Mouse (Mus musculus) kidney, adult 2 months (tissue): ENCODE data around the gene Cep128. TPM values are rescaled to one million over a fixed set of nuclear protein-coding genes. Genes with fewer than 3 reads are reported as not detected.

ENCODE experiments used
- DNase-seq: peaks from one replicate; pipeline ENCODE4 v3.0.0; 2021
- H3K27ac ChIP-seq: fragments of 200-500 bp; 2 replicates; pipeline ENCODE4 v1.5.1; 2012; ENCODE audit warnings: low read depth, low read length, control low read depth, inconsistent platforms; ENCODE audit not compliant: insufficient read depth
- H3K27me3 ChIP-seq: fragments of 200-500 bp; replicated peaks from 2 replicates; pipeline ENCODE4 v1.6.1; 2012; ENCODE audit warnings: mild to moderate bottlenecking, moderate library complexity, low read length, inconsistent platforms; ENCODE audit not compliant: control insufficient read depth, insufficient read depth
- H3K36me3 ChIP-seq: fragments of 200-500 bp; 2 replicates; pipeline ENCODE4 v1.6.1; 2012; ENCODE audit warnings: mild to moderate bottlenecking, moderate library complexity, low read length, inconsistent platforms; ENCODE audit not compliant: control insufficient read depth, insufficient read depth
- H3K4me1 ChIP-seq: fragments of 200-500 bp; 2 replicates; pipeline ENCODE4 v1.6.1; 2011; ENCODE audit warnings: low read length; ENCODE audit not compliant: control insufficient read depth, insufficient read depth
- H3K4me3 ChIP-seq: fragments of 200-500 bp; 2 replicates; pipeline ENCODE4 v1.5.1; 2011; ENCODE audit warnings: mild to moderate bottlenecking, low read depth, low read length, control low read depth; ENCODE audit not compliant: insufficient read depth
- CTCF ChIP-seq: fragments of 200-500 bp; conservative IDR thresholded peaks from 2 replicates; pipeline ENCODE4 v1.5.1; 2011; ENCODE audit warnings: low read depth, mild to moderate bottlenecking, control low read depth, low read length, moderate library complexity, mixed read lengths; ENCODE audit not compliant: insufficient read depth, insufficient read length
- POLR2A ChIP-seq: fragments of 200-500 bp; IDR thresholded peaks from one replicate; pipeline ENCODE4 v1.6.1; 2011; ENCODE audit warnings: low read depth, low read length, control low read depth
- WGBS: fragments of 180-500 bp; shearing (Covaris S2); methylation state at CpG from one replicate; pipeline ENCODE4 v1.1.7; 2018; 5-methylcytosine and 5-hydroxymethylcytosine counted together
- polyA plus RNA-seq: library from polyadenylated mRNA; depleted of rRNA; stranded (reverse); fragments of >200 nt; gene quantifications from 2 replicates; pipeline ENCODE4 v1.2.3, GENCODE M21; 2012

Gene Cep128
- polyA plus RNA-seq, 1 experiment = 1.6 TPM

DNA sequence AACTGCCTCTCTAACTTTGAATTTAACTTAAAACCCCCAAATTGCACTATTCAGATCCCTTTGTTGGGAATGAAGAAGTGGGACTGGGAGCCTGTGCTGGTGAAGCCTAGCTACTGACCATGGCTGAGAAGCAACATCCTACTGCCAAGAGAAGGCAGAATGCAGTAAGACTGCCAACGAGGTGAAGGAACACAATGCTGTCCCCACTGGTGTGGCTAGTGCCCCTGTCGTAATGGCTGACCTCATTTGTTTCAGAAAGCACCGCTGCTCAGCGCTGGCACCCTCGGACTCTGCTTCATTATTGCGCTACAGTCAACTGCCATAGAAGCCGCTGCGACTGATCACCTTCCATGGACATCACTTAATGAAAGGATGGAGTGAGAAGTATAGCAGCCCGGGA, 298.2 kb downstream of the Cep128 start:
- no peak for DNase-seq

DNA sequence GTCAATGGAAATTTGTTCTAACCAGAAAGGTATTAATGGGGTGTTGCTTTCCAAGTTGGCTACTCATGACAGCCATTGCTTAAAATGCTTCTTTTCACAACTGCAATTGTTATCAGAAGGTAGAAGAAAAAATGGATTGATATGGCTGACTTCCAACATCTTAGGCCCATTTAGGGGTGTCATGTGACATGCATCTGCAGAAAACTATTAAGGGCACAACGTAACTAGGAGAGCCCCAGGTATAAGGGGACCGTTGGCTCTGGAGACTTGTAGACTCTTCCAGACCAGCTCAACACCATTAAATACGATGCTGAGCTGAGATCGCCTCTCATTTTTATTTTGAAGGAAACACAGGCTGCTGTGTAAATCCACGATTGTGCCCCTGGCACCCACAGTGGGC, 308.6 kb downstream of the Cep128 start:
- no peaks in the 10 kb centered on the region for H3K27me3 ChIP-seq
- WGBS = 92% methylated on average over 5 of the region's 5 CpGs
- no peak overlapping the region for H3K4me3 ChIP-seq

More for the DNA sequence above, 298.2 kb downstream of the Cep128 start:
- Histone ChIP-seq H3K4me1 (no peaks in the 10 kb centered on the region), H3K27me3 (no peaks in the 10 kb centered on the region), H3K4me3 (no peak overlapping the region), H3K36me3 (no peaks in the 10 kb centered on the region), H3K27ac (no peak overlapping the region)
- no peak for TF ChIP-seq POLR2A
- no peak for TF ChIP-seq CTCF
- 88% methylated on average over 9 of the region's 9 CpGs for WGBS

DNA sequence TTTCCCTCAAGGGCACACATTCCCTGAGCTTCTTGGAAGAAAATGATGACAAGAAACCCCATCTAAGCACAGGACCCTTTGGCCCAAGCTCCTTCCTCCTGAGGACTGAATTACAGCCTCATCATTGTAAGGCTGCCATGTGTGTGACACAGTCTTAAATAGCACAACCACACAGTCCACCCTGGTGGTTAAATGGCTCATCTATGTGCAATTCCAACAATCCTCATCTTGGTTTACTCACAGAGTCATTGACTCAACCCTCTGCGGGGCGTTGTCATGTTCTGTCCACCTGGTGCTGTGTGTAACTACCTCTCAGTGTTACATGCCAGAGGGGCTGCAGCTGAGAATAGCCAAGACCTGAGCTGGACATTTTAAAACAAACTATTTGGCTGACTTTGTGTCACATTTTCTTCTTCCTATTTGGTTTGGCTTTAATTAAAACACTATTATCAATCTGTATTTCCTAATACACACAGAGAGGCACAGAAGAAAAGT, 313.6 kb downstream of the Cep128 start:
- TF ChIP-seq CTCF (no peak), POLR2A (no peak)
- Histone ChIP-seq H3K36me3 (no peaks in the 10 kb centered on the region), H3K4me1 (no peaks in the 10 kb centered on the region), H3K4me3 (no peak overlapping the region), H3K27ac (no peak overlapping the region), H3K27me3 (no peaks in the 10 kb centered on the region)
- 93% methylated on average over 2 of the region's 2 CpGs for WGBS
- no peak for DNase-seq

More for the DNA sequence above, 308.6 kb downstream of the Cep128 start:
- Histone ChIP-seq H3K27ac (no peak overlapping the region), H3K4me1 (no peaks in the 10 kb centered on the region), H3K36me3 (no peaks in the 10 kb centered on the region)
- DNase-seq = no peak
- TF ChIP-seq CTCF (no peak), POLR2A (no peak)

- no peak for TF ChIP-seq CTCF
- TF ChIP-seq POLR2A = no peak
- H3K4me3 ChIP-seq = no peak overlapping the region
- no peaks in the 10 kb centered on the region for H3K4me1 ChIP-seq
- no peak for DNase-seq
- no peaks in the 10 kb centered on the region for H3K27me3 ChIP-seq
- H3K27ac ChIP-seq = no peak overlapping the region
- WGBS = 95% methylated on average over 2 of the region's 2 CpGs
- no peaks in the 10 kb centered on the region for H3K36me3 ChIP-seq
Measured at GRCm38 (mm10) chr12:91067083-91067441, 317.1 kb downstream of the Cep128 start.

GRCm38 (mm10) chr12:91066286-91067082, 317.7 kb downstream of the Cep128 start:
- no peaks in the 10 kb centered on the region for H3K4me1 ChIP-seq
- H3K36me3 ChIP-seq = no peaks in the 10 kb centered on the region
- H3K27me3 ChIP-seq = no peaks in the 10 kb centered on the region
- 88% methylated on average over 5 of the region's 5 CpGs for WGBS
- no peak overlapping the region for H3K27ac ChIP-seq
- TF ChIP-seq CTCF (no peak), POLR2A (no peak)
- DNase-seq = no peak
- H3K4me3 ChIP-seq = no peak overlapping the region

DNA sequence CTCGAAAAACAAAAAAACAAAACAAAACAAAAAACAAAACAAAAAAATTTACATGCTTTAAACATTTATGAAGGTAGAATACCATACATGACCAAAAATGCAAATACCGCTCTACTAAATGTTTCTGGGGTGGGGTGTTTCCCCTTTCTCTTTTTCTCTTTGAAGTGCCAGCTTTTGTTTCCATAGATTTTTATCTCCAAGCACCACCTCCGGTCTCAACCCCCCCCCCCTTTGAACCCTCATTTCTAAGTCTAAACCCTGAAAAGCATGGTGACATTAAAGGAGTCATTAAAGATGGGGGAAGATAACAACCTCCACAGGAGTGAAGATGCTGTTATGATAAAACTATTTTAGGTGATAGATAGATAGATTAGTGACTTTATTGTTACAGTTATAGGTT, 318.8 kb downstream of the Cep128 start:
- Histone ChIP-seq H3K27me3 (no peaks in the 10 kb centered on the region), H3K27ac (no peak overlapping the region), H3K36me3 (no peaks in the 10 kb centered on the region), H3K4me3 (no peak overlapping the region), H3K4me1 (no peaks in the 10 kb centered on the region)
- no peak for TF ChIP-seq CTCF
- 82% methylated on average over 3 of the region's 3 CpGs for WGBS
- DNase-seq = no peak

DNA sequence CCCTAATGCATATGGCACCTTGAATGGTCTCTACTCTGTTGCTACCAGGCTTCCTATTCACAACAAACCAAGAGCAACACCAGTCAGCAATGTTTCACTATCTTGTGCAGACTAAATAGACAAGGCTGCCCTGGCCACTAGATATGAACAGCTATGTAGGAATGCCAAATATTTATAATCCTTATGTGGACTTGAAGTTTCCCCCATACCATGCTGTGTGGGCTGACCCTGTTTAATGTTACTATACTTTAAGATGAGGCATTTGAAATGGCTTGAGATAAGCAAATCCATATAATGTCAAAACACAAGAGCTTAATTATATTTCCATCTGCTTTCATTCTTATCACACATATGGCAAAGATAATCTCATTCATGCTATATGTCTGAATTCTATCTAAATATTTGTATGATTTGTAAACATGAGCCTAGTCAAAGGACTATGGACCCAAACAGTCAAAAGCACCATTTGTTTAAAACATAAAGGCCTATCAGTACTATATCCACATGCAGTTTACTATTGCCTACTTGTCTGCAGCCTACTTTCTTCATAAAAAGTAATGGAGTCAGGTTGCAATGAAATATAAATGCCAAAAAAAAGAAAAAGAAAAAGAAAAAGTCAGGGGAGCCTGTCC, 319.7 kb downstream of the Cep128 start:
- Histone ChIP-seq H3K4me3 (no peak overlapping the region), H3K4me1 (no peaks in the 10 kb centered on the region), H3K36me3 (no peaks in the 10 kb centered on the region), H3K27me3 (no peaks in the 10 kb centered on the region), H3K27ac (no peak overlapping the region)
- no peak for DNase-seq
- no peak for TF ChIP-seq CTCF
- no peak for TF ChIP-seq POLR2A
